Mouse (Mus musculus) macrophage (primary cell): ENCODE data around the gene D430041D05Rik. TPM values are rescaled to one million over a fixed set of nuclear protein-coding genes. Genes with fewer than 3 reads are reported as not detected.

ENCODE experiments used
- H3K27ac ChIP-seq: fragments of 350-480 bp; formaldehyde crosslinking; 2 replicates; pipeline ENCODE4 v1.9.0; 2021
- H3K36me3 ChIP-seq: fragments of 350-480 bp; formaldehyde crosslinking; 2 replicates; pipeline ENCODE4 v1.9.0; 2021; ENCODE audit errors: inconsistent target
- H3K4me3 ChIP-seq: fragments of 350-480 bp; formaldehyde crosslinking; 2 replicates; pipeline ENCODE4 v1.9.0; 2021; ENCODE audit errors: inconsistent target
- H3K79me2 ChIP-seq: fragments of 350-480 bp; formaldehyde crosslinking; 2 replicates; pipeline ENCODE4 v1.9.0; 2021; ENCODE audit errors: inconsistent target
- WGBS: methylation state at CpG from one replicate; pipeline ENCODE4 v1.1.7; 2026; ENCODE audit warnings: inconsistent platforms; ENCODE audit not compliant: missing documents; 5-methylcytosine and 5-hydroxymethylcytosine counted together
- polyA plus RNA-seq: library from polyadenylated mRNA; stranded (reverse); fragments of 250-400 nt; gene quantifications from 3 replicates; pipeline ENCODE4 v1.2.4, GENCODE M21; 2018; ENCODE audit warnings: inconsistent platforms

Gene D430041D05Rik
- polyA plus RNA-seq, 1 experiment from 2014 or later, result not detected

DNA sequence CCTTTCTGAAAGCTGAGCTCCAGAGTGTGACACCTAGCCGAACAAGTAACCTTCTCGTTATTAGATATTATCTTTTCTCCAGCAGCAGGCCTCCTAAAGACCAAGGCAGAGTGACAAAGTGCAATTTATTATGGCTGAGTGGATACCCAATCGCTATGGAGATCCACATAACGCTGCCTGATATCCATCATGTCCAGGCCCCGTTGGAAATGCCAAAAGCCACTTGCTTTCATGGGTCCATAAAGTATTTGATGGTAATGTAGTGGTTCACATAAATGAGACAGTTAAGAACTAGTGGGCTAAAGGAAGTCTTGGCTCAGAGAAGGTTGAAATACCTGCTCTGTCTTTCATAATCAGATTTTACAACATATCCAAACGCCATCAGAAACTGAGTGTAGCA, 97.6 kb downstream of the D430041D05Rik start:
- Histone ChIP-seq H3K4me3 (no peak overlapping the region), H3K36me3 (no peaks in the 10 kb centered on the region), H3K27ac (no peak overlapping the region), H3K79me2 (no peaks in the 10 kb centered on the region)
- WGBS, result 95% methylated on average over 6 of the region's 6 CpGs

DNA sequence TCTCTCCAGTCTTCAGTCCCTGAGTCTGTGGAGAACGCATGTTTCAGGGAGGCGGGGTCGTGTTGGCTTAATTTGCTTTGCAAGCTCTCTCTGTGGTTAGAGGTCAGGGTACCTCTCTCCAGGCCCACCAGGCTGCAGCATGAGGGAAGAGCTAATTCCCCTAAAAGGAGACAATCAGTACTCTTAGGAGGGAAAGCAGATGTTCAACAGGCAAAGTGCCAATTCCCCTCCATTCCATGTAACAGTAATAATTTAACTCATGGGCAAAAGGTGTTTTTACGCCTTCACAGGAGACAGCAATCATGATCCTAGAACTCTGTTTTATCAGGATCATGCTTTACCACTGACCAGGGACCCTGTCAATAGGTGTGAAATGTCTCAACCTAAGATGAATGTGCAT, 103.7 kb downstream of the D430041D05Rik start:
- 85% methylated on average over 4 of the region's 4 CpGs for WGBS

DNA sequence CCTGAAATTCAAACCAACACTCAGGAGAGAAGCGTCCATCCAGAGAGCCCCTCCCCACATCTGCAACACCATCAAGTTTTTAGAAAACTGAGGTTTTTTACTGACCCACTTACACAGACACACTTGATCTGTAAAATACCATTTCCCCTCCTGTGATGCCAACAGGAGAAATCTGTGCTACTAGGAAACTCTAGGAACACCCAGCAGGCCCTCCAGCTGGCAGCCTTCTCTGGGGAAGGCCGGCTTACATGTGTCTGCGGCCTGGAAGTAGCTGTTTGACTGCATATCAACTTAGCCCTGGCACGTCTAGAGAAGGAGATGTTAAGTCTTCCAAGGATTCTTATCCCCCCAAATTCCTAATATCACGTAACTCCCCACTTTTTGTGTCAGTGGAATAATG, 105.1 kb downstream of the D430041D05Rik start:
- Histone ChIP-seq H3K36me3 (no peaks in the 10 kb centered on the region), H3K79me2 (no peaks in the 10 kb centered on the region), H3K27ac (no peak overlapping the region), H3K4me3 (no peak overlapping the region)
- 87% methylated on average over 5 of the region's 5 CpGs for WGBS

More for the DNA sequence above, 103.7 kb downstream of the D430041D05Rik start:
- H3K36me3 ChIP-seq, result no peaks in the 10 kb centered on the region
- no peak overlapping the region for H3K27ac ChIP-seq
- H3K4me3 ChIP-seq, result no peak overlapping the region
- no peaks in the 10 kb centered on the region for H3K79me2 ChIP-seq

DNA sequence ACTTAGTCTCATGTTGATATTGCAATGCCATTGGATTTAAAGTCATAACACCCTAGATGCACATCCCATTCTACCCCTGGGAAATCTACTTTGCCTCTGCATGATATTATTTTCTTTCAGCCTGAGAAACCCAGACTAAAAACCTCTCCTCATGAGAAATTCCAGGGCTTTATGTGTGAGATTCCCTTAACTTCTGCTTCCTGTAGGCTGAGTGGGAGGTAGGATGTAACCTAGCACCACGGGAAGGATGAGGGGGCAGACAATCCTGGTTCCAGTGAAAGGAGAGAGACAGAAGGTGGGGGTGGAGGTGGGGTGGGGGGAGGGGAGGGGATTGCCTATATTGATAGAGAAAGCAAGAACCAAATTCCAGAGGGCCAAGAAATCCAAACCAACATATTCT, 110.9 kb downstream of the D430041D05Rik start:
- H3K79me2 ChIP-seq, result no peaks in the 10 kb centered on the region
- no peaks in the 10 kb centered on the region for H3K36me3 ChIP-seq
- H3K4me3 ChIP-seq, result no peak overlapping the region
- WGBS, result 100% methylated on average over 1 of the region's 1 CpGs
- H3K27ac ChIP-seq, result no peak overlapping the region

DNA sequence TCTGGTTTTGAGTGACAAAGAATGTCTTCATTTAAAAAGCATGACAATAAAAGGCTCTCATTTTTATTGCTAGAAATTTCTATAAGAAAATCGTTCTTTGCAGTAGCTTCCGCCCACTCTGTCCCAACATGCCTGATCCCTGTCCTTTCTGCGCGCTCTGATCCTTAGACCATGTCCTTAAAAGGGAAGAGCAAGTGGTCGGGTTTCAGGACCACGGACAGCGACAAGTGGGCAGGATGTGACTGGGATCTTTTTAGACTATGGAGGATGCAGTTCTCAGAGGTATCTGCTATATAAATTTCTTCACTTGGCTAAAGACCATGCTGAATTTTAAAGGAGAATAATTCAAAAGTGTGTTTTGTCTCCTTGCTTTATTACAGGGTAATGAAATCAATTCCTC, 111.7 kb downstream of the D430041D05Rik start:
- H3K4me3 ChIP-seq, result no peak overlapping the region
- no peaks in the 10 kb centered on the region for H3K79me2 ChIP-seq
- no peaks in the 10 kb centered on the region for H3K36me3 ChIP-seq
- 20% methylated on average over 7 of the region's 7 CpGs for WGBS
- no peak overlapping the region for H3K27ac ChIP-seq

DNA sequence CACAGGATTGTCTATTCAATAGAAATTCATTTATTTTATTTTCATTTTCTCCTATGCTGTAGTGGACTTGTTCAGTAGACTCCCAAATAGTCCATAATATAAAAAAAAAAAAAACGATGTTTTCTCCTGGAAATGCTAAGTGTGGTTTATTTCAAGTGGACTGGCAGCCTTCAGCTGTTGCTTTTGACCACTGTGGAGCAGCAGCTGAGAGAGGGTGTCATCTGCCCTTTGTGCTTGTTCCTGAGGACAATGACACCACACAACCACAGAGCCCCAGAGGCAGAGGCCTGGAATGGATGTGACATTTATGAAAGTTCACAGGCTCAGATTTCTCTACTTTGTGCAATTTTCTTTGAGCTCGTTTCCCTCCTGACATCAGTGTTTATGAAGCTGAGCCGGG, 124.0 kb downstream of the D430041D05Rik start:
- H3K36me3 ChIP-seq, result no peaks in the 10 kb centered on the region
- 79% methylated on average over 3 of the region's 3 CpGs for WGBS
- no peak overlapping the region for H3K27ac ChIP-seq
- H3K79me2 ChIP-seq, result no peaks in the 10 kb centered on the region
- H3K4me3 ChIP-seq, result no peak overlapping the region

DNA sequence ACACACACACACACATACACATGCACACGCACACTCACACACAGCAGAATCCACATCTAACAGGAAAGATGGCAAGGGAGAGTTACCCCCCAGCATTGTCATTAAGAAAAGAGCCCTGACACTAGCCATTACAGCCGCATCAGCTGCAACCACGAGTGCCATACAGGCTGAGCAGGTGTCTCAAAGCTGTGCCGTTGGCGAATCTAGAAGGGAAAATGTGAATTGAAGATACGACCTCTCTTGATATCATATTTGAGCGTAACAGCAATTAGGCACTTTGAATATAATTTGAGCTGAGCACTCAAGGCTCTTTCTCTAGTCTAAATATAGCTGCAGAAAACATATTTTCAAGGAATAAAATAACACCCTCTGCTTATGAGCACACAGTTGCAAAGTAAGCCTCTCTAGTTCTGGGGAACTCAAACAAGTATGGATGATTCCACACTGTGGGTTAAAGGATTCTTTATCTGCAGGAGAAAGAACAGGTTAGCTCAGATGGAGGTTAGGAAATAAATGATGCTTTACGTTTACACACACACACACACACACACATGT, 127.3 kb downstream of the D430041D05Rik start:
- Histone ChIP-seq H3K36me3 (no peaks in the 10 kb centered on the region), H3K4me3 (no peak overlapping the region), H3K79me2 (no peaks in the 10 kb centered on the region), H3K27ac (no peak overlapping the region)
- 99% methylated on average over 8 of the region's 8 CpGs for WGBS

DNA sequence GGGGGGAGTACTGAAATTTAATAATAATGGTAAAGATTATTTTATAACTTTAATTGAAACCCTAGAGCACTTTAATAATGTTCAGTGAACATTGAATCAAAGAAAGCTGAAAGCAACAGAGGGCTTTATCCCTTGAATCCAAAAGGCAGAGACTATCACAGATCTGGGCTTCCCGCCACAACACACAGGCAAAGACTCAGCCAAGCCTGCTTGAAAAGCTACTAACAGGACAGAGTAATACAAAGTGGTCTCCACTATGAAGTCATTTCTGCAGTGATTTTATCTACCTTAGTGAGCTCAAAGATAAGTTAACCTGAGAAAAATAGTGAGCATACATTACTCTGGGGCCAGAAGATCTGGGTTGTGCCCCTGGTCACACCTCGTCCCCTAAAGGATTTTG, 128.0 kb downstream of the D430041D05Rik start:
- WGBS, result 100% methylated on average over 2 of the region's 2 CpGs
- no peaks in the 10 kb centered on the region for H3K36me3 ChIP-seq

DNA sequence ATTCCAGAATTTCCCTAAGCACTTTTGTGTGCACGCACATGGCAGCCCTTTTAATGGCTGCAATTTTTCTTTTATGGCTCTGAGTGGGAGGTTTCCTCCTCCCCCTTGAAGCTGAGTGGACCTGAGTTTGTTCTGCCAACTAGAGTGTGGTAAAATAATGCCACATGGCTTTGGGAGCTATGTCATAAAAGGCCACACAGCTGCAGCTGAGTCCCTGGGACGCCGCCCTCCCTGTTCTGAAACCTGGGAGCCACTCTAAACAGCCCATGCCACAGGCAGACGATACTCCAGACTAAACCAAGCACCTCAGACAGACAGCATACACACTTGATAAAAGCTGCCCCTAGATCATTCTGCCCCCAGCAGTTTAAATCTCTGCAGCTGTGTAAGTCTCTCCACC, 143.8 kb downstream of the D430041D05Rik start:
- Histone ChIP-seq H3K79me2 (no peaks in the 10 kb centered on the region), H3K36me3 (no peaks in the 10 kb centered on the region), H3K27ac (no peak overlapping the region), H3K4me3 (no peak overlapping the region)
- WGBS, result 40% methylated on average over 4 of the region's 4 CpGs

More for the DNA sequence above, 128.0 kb downstream of the D430041D05Rik start:
- Histone ChIP-seq H3K27ac (no peak overlapping the region), H3K79me2 (no peaks in the 10 kb centered on the region), H3K4me3 (no peak overlapping the region)

DNA sequence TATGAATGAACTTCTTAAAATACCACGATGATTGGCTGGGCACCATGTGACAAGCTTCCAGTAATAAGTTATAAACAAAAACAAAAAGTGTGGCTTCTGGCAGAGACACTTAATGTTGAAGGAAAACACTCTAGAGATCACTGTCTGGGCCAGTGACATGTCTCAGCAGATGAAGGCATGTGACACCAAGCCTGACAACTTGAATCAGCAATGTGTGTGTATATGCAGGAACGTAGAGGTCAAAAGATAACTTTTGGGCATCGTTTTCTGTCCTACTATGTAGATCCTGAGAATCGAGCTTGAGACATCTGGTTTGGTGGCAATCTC, 149.1 kb downstream of the D430041D05Rik start:
- Histone ChIP-seq H3K4me3 (no peak overlapping the region), H3K79me2 (no peaks in the 10 kb centered on the region), H3K27ac (no peak overlapping the region), H3K36me3 (no peaks in the 10 kb centered on the region)
- 86% methylated on average over 4 of the region's 4 CpGs for WGBS

DNA sequence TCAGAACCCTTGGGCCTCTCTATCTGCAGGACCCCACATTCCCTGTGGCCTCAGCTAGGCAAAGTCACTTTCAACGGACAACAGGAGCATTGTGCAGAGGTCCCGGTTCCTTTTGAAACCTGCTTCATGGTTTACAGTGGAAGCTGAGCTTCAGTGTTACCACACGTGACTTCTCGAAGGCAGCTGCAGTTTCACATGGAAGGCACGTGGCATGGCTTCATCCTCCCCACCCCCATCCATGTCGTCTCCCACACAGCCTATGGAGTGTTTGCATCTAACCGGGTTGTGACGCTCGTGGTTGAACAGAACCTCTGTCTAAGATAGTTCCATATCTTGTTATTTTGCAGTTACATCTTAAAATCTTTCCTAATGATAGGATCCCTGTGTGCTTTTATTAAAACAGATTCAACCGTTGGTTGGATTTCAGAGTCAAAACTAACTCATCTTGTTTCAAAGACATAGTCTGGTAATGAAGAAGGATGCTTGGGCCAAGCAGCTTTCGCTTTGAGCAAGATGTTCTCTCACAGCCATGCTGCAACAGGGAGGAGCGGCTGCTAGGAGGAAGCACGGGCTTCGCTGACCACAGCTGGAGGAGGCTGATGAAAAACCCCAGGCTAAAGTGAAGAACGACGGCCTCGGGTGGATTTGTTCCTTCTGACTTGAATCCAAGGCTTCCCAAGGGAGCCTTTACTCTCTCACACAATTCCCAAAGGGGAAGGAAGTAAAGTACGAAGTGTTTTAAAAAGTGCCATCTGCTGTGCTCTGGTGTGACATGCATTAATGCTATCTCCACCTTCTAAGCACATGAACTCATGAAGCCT, 149.7 kb downstream of the D430041D05Rik start:
- H3K4me3 ChIP-seq, result no peak overlapping the region
- no peak overlapping the region for H3K27ac ChIP-seq
- H3K79me2 ChIP-seq, result no peaks in the 10 kb centered on the region
- 71% methylated on average over 18 of the region's 18 CpGs for WGBS
- H3K36me3 ChIP-seq, result no peaks in the 10 kb centered on the region

DNA sequence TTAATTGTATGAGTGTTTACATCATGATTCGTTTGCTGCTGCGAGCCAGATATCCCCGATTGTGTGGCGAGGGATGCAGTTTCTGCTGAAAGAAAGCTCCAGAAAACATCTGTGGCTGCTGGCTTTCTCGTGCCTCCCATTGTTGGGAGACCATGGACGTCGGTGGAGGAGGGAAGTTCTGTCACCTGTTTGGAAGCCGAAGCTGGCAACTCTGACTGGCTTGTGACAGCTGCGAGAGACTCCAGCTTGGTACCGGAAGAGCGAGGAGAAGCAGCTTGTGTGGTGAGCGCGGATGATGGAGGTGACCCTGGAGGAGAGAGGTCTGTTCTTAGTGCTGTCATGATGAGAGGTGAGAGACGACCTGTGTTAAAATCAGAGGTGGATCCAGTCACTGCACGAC, 154.2 kb downstream of the D430041D05Rik start:
- no peaks in the 10 kb centered on the region for H3K79me2 ChIP-seq
- no peak overlapping the region for H3K4me3 ChIP-seq
- H3K36me3 ChIP-seq, result no peaks in the 10 kb centered on the region
- 79% methylated on average over 15 of the region's 15 CpGs for WGBS
- H3K27ac ChIP-seq, result no peak overlapping the region

DNA sequence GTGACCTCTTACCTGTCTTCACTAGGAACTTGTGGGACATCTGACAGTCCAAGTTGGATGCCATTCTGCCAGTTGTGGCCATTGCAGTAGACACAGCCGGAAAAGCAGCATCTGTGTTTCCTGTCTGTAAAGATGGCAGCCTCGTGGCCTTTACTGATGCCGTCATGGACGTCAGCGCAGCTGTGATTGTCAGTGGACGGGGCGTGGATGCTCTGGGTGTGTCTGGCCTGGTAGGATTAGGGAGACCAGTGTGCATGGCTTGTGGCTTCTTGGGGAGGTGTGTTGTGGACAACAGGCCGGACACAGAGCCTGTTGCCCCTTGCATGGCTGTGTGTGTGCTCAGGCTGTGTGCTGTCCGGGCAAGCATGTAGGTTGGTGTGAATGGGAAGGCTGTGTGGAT, 155.9 kb downstream of the D430041D05Rik start:
- H3K36me3 ChIP-seq, result no peaks in the 10 kb centered on the region
- 82% methylated on average over 9 of the region's 9 CpGs for WGBS
- no peak overlapping the region for H3K27ac ChIP-seq
- no peaks in the 10 kb centered on the region for H3K79me2 ChIP-seq
- H3K4me3 ChIP-seq, result no peak overlapping the region

DNA sequence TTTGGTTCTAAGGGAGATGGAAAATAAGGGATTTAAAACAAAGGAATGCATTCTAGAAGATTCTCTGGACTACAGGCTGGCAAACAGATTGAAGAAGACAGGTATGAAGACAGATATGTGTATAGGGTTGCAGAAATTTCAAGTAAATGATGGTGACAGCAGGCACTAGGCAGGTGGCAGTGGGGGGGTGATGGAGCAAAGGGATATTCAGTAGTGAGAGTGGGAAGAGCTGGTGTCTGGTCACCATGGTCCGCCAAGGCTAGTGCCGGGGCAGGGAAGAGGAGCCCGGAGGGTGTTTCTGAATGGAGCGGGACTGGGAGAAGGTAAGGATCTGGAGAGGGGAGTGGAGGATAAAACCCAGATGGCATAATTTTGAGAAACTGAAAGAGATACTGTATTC, 157.5 kb downstream of the D430041D05Rik start:
- H3K79me2 ChIP-seq, result no peaks in the 10 kb centered on the region
- H3K27ac ChIP-seq, result no peak overlapping the region
- no peaks in the 10 kb centered on the region for H3K36me3 ChIP-seq
- no peak overlapping the region for H3K4me3 ChIP-seq
- WGBS, result 96% methylated on average over 4 of the region's 4 CpGs

DNA sequence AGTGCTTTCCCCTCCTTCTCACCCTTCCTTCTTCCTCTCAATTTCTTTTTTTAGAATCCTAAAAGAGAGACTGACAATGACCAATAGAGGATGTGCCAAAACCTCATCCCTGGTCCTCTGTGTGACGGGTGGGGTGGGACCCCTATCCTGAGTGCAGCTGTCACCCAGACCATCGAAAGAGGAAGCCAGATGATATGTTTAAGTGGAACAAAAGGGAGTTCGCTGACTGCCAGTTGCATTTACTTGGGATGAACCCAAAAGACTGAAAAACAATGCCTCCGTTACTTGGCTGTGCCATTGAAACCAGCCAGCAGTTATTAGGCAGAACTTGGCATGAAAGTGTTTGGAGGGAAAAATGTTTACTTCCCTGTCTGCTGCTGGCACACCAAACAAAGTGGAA, 159.2 kb downstream of the D430041D05Rik start:
- 47% methylated on average over 4 of the region's 4 CpGs for WGBS
- H3K4me3 ChIP-seq, result no peak overlapping the region
- no peaks in the 10 kb centered on the region for H3K79me2 ChIP-seq
- H3K27ac ChIP-seq, result no peak overlapping the region
- no peaks in the 10 kb centered on the region for H3K36me3 ChIP-seq

DNA sequence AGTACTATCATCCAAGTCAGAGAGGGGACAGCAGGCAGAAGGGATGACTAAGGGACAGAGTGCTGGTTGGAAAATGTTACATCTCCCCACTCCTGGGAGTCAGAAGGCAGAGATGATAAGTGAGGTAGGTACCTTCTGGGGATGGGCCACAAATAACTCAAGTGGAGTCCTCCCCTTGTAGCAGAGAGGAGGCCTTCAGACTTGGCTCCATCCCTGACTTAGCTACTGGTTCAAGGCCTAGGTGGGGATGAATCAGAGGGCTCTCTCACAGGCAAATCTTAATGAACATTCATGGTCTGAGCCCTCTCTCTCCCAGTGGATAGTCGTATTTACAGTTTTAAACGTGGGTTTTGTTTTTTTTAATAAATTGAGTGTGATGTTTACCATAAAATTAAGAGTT, 161.0 kb downstream of the D430041D05Rik start:
- no peak overlapping the region for H3K4me3 ChIP-seq
- no peaks in the 10 kb centered on the region for H3K36me3 ChIP-seq
- no peaks in the 10 kb centered on the region for H3K79me2 ChIP-seq
- no peak overlapping the region for H3K27ac ChIP-seq
- 82% methylated on average over 2 of the region's 2 CpGs for WGBS
